Mouse (Mus musculus) bone marrow macrophage, adult 2 months (primary cell): ENCODE results near the gene Oscar.

ENCODE experiments used
- CTCF ChIP-seq: IDR thresholded peaks from 2 replicates; pipeline ENCODE4 v1.5.1; 2012; ENCODE audit warnings: low read depth, mild to moderate bottlenecking, low read length, moderate library complexity
- POLR2A ChIP-seq: IDR thresholded peaks from 2 replicates; pipeline ENCODE4 v1.6.1; 2012; ENCODE audit warnings: mild to moderate bottlenecking, low read depth, low read length, borderline replicate concordance

DNA sequence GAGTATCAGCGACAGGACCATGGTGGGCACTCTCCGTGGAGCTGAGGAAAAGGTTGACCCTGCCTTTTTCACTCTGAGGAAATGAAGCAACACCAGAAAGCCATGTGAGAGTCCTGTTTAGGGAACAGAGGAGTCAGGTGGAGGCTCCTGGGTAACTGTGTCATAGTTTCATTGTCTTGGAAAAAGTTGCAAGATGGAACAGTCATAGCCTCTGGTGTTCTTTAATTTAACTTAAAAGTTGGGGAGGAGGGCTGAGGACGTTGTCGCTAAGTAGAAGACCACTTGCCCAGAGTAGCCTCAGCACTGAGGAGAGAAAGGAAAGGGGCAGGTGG, at the start of gene Oscar:
- no peak for TF ChIP-seq POLR2A
- TF ChIP-seq CTCF, result no peak
